Mouse (Mus musculus) cerebellum, postnatal 25 days (tissue): Measurements from ENCODE around the gene Lrrc55.

Experiments used
- DNase-seq, 2 experiments: peaks; one replicate each; pipeline ENCODE4 v3.0.0; 2021; ENCODE audit warnings: mixed read lengths in 2 of 2

Lrrc55 gene

DNA sequence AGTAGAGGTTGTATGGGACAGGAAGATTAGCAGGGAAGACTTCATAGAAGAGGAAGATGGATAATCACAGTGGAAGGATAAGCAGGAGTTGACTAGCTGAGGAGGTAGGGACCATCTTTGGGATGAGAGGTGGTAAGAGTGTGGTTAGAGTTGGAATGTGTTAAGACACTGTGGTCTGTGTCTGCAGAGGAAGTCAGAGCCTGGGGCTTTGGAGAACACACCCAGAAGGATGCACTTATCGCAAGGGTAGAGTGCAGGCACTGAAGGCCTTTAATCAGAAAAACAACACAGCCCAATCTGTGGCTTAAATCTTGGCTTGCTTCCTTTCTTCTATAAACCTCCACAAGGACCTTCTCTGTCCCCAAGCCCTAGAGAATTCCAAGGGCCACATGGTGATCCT is 28.7 kb downstream of the Lrrc55 start:
- no peak for DNase-seq

DNA sequence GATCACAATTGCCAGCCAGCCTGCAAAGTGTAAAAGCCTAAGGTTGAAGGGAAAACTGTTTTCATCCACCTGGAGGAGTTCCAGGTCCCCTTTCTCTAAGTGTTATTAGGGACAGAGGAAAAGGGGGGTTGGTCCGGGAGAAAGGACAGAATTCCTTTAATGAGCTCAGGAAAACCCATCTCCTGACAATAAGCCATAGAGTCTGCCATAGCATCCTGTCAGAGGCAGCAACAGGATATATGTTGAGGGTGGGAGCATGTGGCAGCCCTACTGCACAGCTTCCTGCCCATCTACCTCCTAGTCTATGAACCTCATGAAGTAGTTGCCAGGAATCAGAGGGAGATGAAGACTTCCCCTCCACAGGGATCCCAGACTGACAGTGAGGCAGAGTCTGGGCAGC is 29.4 kb downstream of the Lrrc55 start:
- DNase-seq = no peak

DNA sequence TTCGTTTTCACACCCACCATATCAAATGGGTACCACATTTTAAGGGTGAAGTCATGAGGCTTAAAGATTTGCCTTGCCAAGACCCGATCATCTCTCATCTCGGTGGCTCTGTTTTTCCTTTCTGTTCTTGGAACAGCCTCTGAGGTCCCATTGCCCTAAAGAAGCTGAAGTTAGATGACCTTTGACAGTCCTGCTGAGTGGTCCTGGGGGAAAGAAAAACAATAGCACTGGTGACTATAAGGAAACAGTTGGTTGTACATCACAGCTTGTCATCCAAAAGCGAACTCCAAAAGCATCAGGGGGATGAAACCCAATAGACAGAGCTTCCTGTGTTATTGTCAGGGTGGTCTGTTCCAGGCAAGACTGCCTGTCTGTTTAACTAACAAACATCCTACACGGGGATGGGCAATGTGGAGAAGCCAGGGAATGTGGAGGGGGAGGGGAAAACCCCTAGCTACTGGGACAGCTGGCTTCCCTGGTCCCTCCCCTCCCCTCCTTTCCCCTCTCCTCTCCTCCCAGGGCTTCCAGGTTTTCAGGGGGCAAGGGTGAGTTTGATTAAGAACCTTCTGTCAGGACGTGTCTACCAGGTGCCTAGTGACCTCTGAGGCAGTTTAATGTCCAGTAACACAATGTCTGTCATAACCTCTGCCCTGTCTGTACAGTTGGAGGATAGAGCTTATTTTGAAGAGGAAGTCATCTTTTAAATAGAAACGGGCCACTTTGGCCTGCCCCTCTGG is 33.5 kb downstream of the Lrrc55 start:
- no peak for DNase-seq

DNA sequence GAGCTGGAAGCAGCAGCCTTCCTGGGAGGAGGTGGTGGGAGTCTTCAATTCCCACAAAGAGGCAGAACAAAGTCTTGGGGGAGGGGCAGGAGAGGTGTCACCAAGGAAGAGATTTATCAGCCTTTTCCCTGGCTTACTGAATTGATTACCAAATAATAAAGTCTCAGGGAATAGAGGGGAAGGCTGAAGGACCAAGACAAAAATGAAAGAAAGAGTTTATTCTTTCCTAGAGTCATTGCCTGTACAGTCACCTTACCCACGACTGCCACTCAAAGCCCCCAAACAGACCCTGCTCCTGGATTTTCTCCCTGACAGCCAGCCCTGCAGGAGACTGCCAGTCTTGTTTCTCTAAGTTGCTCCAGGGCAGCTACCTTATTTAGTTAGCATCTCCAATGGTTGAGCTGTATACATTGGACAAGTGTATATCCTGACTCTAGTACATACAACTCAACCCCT is 35.3 kb downstream of the Lrrc55 start:
- DNase-seq = no peak

DNA sequence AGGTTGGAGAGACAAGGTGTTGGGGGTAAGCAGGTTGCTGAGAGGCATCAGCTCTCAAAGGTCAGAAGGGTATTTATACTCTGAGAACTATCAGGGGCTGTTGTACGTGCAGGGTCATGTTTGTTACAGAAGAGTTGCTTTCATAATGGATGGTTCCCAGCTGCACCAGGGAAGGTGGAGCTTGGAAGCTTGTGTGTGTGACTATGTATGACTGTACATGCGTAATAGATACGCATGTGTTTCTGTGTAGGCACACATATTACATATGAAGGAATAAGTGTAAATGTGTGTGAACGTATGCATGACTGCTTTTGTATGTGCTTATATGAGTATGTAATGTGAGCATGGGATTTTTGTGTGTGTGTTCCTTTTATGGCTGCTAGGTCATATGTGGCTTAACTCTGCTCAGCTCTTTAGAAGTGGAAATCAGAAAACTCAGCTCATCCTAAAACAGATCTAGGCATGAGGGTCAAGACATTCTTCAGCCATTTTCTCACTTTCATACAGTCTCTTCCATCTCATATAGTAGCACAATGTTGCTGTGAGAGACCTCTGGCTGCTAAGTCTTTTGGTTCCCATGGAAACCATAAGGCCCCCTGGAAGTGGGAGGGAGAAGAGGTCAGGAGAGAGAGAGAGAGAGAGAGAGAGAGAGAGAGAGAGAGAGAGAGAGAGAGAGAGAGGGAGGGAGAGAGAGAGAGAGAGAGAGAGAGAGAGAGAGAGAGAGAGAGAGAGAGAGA is 35.9 kb downstream of the Lrrc55 start:
- DNase-seq = no peak

DNA sequence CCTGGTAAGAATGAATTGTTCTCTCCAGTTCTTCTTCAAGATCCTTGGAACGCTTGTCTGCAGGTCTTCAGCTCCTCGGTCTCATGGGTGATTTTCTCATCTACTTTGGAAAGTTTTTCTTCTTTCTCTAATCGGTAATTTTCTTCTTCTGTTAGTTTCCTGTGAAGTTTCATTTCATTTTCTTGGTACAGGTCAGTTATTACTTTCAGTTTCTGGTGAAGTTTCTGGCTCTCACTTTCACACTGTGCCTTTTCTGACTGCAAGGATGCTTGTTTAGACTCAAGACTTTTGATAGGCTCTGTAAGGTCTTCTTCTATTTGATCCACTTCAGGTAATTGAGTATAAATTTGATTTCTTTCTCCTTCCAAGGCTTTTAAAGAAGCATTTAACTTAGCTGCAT is 39.6 kb downstream of the Lrrc55 start:
- DNase-seq = no peak

DNA sequence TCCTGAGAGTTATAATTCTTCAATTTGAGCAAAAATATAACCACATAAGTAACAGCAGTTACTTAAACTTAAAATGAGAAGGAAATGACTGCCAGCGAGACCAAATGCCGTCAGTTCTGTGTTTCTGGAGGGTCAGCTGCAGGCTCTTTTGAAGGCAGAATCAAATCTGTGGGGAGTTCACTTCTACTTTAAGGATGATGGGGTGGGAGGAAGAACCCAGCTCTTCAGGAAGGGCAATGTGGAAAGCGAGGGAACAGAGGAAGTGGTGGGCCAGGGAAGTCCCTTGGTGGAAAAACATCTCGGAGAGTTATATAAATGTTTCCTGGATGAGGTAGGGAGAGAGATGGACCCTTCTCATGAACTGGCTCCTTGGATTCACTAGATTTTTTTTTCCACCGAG is 40.9 kb downstream of the Lrrc55 start:
- DNase-seq = no peak

DNA sequence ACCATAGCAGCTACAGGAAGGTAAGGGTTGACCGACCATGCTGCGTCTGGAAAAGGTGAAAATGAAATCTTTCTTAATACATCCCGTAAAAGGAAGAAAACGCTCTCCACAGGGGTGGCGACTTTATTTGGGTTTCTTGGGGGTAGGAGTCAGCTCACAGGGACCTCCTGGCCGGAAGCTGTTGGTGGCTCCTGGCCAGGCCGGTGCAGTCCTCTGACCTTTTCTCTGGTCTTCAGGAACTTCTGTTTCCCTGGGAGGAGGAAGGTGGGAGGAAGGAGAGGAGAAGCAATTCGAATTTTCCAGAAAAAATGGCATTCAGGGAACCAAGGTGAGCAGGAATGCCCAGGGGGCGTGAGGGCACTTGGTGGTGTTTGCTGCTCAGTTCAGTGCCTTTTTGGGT is 41.7 kb downstream of the Lrrc55 start:
- DNase-seq = no peak

DNA sequence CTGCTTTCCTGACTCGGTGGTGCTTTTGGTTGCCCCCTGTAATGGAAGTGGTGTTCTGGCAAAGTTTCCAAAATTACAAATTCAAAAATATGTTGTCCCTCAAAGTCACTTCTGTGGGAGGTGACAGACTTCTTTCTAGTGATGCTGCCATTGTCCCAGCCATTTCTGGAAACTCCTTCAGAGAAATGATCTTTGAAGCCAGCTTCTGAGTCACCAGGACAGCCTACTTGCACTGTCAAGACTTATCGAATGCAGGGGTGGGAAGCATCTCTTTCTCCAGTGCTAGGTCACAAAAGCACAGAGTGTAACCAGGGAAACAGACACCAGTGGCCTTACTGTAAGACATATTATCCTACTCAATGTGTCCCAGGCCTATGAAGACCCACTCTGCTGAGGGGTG is 45.8 kb downstream of the Lrrc55 start:
- no peak for DNase-seq

DNA sequence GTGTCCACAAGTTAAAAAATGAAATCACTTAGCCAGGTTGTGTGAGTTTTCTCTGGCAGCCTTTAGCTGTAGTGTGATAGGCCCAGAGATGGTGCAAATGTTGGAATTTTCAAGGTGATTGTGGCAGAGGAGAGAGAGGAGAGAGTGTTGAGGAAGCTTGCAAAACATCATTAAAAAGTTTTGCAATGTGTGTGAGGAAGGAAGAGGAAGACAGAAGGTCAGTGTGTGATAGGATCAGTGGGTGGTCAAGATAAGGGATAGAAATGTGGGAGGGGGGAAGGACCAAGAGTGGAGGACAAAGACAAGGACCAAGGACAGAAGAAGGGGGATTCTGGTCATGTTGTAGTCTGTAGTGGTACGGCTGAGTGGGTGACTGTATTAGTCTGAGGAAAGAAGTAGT is 46.6 kb downstream of the Lrrc55 start:
- no peak for DNase-seq

DNA sequence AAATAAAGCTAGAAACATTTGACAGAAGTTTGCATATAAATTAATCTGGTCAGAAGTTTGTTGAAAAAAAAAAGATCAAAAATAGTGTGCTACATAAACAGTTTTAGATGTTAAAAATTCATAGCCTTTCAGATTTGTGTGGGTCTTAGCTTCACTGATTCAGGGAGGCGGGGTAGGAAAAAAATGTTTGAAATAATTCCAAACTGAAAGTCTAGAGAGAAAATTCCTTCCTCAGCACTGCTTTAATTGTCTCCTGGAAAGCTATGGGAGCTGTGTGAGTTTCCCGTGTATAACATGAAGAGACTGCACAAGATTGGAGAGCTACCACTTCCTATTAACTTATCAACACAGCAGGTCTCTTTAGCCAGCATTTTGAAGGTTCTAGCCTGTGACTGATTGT is 49.5 kb downstream of the Lrrc55 start:
- DNase-seq = no peak

DNA sequence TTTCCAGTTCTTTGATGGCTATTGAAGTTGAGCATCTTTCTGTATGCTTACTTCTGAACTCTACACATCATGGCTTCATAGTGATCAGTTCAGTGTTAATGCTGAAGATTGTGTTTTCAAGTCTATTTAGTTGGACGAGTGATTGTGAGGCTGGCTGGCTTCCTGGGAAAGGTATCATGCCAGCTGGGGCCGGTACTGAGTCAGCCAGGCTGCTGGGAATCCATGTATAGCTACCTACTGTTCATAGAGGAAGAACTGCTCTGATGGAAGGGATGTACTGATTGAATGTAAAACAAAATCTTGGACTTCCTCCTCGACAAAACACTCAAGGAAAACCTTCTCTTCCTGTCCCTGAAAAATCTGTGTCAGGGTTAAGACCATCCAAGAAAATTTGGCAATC is 51.7 kb downstream of the Lrrc55 start:
- no peak for DNase-seq

DNA sequence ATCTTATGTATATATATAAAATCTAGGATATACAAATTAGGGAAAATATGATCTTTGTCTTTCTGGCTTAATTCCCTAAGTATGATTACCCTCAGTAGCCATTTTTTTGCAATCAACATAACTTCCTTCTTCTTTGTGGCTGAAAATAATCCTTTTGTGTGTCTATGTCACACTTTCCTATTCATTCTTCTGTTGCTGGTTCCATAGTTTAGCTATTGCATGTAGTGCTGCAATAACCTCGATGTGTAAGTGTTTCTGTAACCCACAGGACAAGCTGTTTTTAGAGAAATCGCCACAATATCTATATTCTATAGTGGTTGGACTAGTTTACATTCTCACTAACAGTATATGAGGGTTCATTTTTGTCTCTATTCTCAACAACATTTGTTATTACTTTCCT is 52.1 kb downstream of the Lrrc55 start:
- DNase-seq = no peak

DNA sequence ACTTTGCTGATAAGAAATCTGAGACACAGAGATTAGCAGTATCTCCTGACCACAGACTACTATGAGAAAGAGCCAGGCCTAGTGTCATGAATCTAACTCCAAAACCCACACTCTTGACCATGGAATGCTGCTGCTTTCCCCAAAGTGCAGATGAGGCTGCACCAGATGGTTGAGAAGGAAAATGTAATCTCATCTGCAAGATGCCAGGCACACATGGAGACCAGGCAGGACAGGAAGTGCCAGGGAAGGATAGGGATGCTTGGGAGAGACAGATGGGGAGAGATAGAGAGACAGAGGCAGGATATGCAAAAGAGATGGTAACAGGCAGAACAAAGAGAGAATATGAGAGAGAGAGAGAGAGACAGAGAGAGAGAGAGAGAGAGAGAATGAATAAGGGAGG is 56.2 kb downstream of the Lrrc55 start:
- DNase-seq = no peak

DNA sequence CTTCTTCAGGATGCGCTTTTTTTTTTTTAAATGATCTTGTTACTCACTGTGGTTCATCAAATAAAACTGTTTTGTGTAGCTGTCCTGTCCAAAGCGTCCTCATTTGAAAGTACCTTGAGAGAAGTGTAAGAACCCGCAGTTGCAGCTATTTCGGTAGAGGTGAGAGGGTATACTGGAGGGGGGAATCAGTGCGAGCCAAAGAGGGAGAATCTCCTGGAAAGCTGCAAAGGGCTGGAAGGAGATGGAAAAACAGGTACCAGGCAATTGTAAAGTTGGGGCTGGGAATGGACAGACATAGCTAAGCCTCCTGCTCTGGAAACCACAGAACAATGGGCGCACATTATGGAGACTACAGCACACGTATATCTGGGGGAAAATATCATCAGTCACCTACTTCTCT is 57.2 kb downstream of the Lrrc55 start:
- DNase-seq = no peak

DNA sequence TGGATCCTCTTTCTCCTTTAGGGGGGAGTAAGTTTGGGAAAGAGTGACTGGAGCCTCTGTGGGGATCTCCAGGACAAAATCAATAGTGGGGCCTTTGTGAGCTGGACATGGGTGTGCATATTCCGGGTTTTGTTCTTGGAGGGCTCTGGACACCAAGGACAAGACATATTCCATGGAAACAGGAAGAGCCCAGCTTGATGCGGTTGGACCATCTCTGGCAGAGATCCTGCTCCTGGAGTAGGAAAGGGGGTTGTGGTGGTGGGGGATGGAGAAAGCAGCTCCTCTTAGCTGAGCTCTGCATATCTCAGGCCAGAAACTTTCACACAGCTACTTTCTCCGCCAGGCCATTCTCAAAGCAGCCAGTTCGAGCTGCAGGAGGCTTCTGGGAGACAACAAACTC is 57.6 kb downstream of the Lrrc55 start:
- DNase-seq = no peak

DNA sequence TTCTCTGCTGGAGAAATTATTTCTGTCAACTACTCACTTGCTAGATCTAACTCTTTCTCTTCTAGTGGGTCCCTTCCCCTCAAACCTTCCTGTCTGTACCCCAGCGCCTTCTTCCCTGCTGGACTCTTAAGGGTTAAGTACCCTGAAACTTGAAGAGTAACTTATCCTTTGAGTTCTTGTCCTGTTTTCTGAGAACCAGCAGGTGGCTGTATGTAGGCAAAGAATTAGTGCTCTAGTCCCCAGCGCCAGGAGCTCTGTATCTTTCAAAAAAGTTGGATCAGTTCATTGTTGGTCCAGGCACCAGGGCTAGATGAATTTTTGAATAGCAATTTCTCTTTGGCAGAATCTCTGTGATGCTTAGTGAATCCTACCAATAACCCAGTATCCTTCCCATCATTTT is 58.9 kb downstream of the Lrrc55 start:
- DNase-seq = no peak

DNA sequence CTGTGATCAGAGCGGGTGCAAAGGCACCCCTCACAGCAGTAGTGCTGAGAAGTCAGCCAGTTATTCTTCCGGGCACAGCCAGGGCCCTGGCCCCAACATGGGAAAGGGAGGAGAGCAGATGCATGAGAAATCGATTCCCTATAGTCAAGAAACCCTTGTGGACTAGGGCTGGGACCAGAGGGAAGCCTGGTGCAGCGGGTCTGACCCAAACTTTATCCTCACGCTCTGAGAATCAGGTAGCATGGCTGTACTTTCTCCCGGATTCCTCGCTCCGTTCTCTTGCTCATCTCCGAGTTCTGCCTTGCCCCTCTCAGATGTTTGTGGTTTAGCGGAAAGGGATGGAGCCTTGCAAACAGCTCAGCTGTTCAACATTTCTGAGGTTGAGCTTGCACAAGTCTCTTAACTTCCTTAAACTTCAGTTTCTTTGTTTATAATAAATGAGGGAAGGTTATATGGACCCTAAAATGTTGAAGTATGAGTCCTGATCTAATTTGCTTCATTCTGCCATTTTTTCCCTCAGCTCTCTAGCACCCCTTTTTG is 59.3 kb downstream of the Lrrc55 start:
- no peak for DNase-seq

DNA sequence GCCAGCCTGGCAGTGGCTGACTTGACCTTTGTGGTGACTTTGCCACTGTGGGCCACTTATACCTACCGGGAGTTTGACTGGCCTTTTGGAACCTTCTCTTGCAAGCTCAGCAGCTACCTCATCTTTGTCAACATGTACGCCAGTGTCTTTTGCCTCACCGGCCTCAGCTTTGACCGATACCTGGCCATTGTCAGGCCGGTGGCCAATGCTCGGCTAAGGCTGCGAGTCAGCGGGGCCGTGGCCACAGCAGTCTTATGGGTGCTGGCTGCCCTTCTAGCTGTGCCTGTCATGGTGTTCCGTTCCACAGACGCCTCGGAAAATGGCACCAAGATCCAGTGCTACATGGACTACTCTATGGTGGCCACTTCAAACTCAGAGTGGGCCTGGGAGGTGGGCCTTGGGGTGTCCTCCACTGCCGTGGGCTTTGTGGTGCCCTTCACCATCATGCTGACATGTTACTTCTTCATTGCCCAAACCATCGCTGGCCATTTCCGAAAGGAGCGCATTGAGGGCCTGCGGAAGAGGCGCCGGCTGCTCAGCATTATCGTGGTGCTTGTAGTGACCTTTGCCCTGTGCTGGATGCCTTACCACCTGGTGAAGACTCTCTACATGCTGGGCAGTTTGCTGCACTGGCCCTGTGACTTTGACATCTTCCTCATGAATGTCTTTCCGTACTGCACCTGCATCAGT is 60.0 kb downstream of the Lrrc55 start:
- DNase-seq = no peak

DNA sequence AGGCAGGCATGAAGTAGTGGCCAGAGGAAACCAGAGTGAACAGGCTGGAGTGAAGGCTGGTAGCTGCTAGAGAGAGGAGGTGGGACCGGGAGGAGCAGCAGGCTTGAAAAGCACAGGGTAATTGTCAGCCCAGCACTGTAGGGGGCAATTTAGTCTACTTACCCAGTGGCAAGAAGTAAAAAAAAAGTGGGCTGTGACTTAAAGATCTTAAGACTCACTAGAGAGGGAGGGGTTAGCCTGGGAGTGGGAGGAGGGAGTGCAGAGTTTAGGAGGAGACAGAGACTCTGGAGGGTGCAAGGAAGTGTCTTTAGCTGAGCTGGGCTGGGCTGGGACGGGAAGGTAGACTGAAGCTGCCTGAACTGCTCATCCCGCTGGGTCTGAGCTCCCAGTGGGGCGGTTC is 60.9 kb downstream of the Lrrc55 start, which contains the start of gene Aplnr:
Aplnr (plus strand) TSS at position 137 of the 400 bp plus-strand sequence.
- DNase-seq = no peak

DNA sequence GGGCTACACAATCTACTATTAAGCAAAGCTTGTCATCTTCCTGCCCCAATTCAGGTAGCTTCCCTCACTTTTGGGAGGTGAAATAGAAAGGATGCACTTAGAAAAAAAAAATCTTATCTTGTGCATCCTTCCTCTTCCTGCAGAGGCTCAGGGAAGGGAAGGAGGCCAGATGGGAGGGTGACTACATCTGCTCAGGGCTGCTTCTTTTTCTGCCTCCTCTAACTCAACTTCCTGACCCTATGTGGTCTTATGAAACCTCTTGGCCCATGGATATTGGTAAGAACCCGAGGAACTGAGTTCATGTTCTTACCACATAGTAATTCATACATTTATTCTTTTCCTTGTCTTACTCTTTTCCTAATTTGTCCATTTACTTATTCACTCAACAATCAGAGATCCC is 61.9 kb downstream of the Lrrc55 start:
- no peak for DNase-seq

DNA sequence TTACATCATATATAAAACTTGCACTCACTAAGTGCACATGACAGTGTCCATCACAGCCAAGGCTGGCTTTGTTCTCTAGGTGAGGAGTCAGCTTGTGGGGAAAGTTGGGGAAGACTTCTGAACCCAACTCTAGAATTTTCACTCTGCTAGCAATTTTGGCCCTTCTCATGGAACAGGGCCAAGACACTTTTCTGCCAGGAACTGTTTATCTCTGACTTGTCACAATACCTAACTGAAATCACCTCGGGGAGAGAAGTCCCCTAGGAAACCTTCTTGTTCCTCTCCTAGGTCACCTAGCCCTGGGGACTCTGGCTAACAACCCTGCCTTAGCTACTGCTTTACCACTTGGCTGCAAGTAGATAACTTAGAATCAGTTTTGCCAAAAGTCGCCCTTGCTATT is 64.8 kb downstream of the Lrrc55 start:
- DNase-seq = no peak

DNA sequence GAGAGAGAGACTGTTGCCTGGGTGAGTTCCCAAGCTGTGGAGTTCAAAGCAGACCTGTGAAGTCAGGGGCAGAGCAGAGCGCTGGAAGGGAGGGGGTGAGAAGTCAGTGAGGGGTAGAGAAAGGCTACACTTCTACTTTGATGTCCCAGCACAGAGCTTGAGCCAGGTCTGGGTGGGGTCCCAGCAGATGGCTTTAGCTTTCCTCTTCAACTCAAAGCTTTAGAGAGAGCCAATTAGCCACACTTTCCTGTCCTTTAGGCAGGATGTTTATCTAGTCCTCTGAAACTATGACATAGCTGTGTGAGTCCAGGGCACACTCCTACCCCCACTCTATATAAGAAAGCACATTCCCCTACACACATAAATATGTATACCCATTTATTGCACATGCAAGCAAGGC is 65.3 kb downstream of the Lrrc55 start:
- DNase-seq = no peak

DNA sequence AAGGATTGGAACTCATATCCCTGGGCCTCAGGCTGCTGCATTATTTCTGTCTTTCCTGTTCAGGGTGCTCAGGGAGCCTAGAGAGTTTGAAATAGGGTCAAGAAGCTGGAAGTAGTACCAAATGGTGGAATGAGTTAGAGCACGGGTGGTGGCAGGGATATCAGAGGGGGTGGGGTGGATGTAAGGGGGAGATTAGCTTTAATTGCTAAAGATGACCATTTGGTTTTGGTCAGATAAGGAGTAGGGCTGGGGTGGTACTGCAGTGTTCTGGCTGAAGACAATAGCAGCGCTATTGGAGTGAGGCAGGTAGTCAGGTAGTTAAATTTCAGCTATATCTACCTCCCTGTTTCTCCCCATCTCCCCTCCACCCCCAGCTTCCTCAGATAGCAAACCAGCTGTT is 65.8 kb downstream of the Lrrc55 start:
- DNase-seq = no peak
